Mouse (Mus musculus): ENCODE data around the gene Lhcgr.

DNA sequence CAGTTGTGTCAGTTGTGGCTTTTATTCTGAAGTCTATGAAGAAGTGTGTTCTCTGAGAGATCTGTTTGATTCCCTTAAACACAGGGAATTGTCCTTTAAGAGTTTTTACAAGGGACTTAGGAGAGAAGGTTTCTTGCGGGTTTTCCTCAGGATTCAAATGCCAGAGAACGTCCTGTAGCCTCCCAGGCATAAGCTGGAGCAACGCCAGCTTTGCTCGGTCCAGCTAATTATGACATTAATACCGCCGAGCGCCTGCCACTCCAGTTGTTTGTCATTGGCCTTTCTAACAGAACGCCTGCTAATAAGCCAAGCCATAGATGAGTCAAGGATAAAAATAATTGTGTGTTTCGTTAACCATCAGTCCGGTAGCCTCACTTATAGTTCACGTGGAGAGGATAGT, 103.6 kb downstream of the Lhcgr start:
- TF ChIP-seq ZMIZ1 (IDR thresholded peaks at IDR 0.05; ENCODE audit: low read depth, low read length) (no peak), EP300 (IDR thresholded peaks at IDR 0.05; ENCODE audit: low read depth in 1 of 2, low read length in 2 of 2) (no peak), MYC (IDR thresholded peaks at IDR 0.05; ENCODE audit: low read depth, low read length) (no peak), GATA1 (IDR thresholded peaks at IDR 0.05; ENCODE audit: low read depth, low read length) (no peak), POLR2A (IDR thresholded peaks at IDR 0.05; ENCODE audit: control insufficient read depth in 1 of 2, insufficient read depth in 1 of 2, low read depth in 1 of 2, low read length in 2 of 2, poor library complexity in 1 of 2) (no peak), CTCF (IDR thresholded peaks at IDR 0.05 in 2 of 3, conservative IDR thresholded peaks at IDR 0.05 in 1 of 3; ENCODE audit: control insufficient read depth in 1 of 3, insufficient read depth in 1 of 3, low read depth in 2 of 3, low read length in 3 of 3, poor library complexity in 1 of 3, severe bottlenecking in 1 of 3) (no peak), MEF2A (IDR thresholded peaks at IDR 0.05; ENCODE audit: extremely low read depth, insufficient replicate concordance, low read depth, low read length, poor library complexity, severe bottlenecking) (no peak)

Measured in MEL (cell line).